Mouse (Mus musculus) adrenal gland, postnatal 36 days (tissue): ENCODE measurements around the gene Gm2974. TPM values are rescaled to one million over a fixed set of nuclear protein-coding genes. Genes with fewer than 3 reads are reported as not detected.
"Not testable (repeated sequence)": the region's sequence is repeated elsewhere in the genome, so short reads cannot be mapped to it uniquely, and the experiment has no call there.

Experiments
- DNase-seq, 2 experiments: peaks; one replicate each; pipeline ENCODE4 v3.0.0; 2021; ENCODE audit warnings: mixed read lengths in 1 of 2
- long read RNA-seq, 2 experiments: library from polyadenylated mRNA; stranded (forward); transcript quantifications; one replicate each; pipeline ENCODE4 v2.0.0; 2021; ENCODE audit warnings: borderline sequencing depth in 2 of 2
- total RNA-seq, 2 experiments: library from RNA; stranded (reverse); gene quantifications; 2 replicates each; pipeline ENCODE4 v1.2.3; 2021

Gene Gm2974
- not detected for total RNA-seq
- long read RNA-seq, experiment 1 = 0 reads
- long read RNA-seq, experiment 2 = 0 reads

DNA sequence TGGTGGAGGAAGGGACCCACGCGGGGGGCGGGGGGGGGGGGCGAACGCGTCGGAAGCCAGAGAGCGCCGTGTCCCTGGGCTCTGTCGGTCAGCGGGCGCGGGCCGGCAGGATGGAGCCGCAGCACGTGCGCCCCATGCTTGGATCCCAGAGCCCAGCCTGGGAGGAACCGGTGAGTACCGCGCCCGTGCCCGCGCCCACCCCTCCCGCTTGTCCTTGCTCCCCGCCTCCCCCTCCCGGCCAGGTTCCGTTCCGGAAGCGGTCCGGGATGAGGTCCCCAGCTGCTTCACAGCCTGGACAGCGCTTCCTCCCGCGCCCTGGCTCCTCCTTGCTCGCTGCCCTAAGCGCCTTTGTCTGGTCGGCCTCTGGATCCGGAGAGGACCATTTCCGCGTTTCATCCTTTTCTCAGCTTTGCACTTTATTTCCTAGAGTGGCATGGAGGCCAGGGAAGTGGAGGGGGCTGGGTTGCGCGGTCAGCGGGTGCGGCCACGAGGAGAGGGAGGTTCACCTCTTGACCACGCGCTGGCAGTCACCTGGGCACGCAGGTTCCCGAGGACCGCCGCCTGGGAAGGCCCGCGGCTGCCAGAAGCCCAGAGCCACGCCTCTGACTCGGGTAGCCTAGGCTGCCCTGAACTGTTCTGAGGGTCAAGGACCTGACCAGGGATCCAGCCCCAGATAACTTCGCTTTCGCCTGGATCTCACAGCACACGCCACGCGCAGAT is at the start of gene Gm2974:
Gm2974 (plus strand) TSS at position 86 of the 720 bp plus-strand sequence.
- peak; percentile 3 to 27 for DNase-seq

DNA sequence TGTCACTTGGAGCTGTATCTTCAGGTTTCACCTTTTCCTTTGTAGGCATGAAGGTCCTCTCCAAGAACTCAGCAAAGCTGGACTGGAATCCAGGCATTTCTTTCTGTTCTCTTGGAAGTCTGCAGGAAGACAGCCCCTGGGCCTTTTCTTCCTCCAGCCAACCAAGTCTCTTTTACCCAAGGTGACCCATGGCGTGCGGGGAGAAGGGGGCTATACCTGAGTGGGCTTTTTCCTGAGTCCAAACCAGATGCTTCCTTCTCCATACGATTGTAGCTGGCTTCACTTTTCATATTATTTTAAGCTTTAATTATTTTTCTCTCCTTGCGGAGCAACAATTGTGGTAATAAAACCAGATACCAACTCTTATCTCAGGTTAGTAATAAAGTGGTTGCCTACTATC is 40.7 kb upstream of the Gm2974 start:
- DNase-seq = not testable (repeated sequence)

DNA sequence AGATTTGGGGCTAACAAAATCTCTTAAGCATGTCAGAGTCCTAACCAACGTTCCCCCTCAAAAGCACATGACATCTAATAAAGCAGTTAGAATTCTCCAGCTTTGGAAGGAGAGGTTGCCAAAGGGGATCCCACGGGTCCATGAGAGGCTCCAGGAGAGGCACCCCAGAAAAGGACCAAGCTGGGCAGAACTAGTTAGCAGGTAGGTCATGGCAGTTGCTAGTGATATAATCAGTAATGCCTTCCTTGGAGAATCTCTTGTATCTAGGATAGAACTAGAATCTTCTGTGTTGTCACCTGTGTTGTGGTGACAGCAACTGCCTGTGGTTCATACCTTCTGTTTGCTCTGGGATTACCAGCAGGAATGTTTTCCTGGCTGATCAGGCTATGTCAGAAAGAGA is 17.6 kb upstream of the Gm2974 start, which contains the start of gene Gm3127:
Gm3127 (plus strand) TSS at position 301 of the 400 bp plus-strand sequence.
- not testable (repeated sequence) for DNase-seq

DNA sequence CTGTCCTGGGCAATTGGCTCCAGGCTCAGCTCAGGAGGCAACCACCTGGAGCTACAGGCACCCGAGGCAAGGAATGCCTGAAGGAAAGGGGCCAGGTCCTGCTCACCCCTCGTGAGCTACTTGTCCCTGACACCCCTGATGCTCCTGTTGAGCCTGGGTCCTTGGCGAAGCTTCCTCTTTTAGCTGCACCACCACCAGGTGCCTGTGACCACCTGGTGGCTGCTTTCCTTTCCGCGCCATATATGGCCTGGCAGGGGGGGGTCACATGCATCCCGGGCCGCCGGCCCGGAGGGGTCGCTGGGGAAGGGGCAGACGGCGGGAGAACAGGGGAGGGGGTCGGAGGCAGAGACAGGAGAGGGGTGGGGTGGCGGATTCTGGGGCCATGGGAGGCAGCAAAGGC is 346 bp upstream of the Gm2974 start:
- not testable (repeated sequence) for DNase-seq

DNA sequence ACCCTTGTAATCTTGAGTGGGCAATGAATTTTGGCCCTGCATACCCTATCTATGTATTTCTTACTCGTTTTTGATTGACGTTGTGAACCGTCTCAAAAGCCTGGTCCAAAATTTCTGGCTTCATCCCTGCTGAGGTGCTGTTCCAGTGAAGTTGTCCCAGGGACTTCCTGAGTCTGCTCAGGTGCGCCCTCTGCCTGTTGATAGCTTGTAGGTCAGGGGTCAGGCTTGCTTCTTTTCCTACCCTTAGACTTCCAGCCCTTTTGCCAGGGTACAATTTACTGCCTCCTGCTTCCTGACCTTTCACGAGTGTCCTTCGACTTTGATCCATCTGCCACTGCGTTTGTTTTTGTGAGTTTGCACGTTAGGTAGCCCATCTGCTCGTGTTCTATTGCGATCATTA is 999 bp downstream of the Gm2974 start:
- DNase-seq = not testable (repeated sequence)

DNA sequence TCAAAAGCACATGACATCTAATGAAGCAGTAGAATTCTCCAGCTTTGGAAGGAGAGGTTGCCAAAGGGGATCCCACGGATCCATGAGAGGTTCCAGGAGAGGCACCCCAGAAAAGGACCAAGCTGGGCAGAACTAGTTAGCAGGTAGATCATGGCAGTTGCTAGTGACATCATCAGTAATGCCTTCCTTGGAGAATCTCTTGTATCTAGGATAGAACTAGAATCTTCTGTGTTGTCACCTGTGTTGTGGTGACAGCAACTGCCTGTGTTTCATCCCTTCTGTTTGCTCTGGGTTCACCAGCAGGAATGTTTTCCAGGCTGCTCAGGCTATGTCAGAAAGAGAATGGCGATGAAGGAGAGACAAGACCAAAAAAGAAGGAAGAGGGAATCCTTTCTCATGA is 67.0 kb downstream of the Gm2974 start, which contains the start of gene Gm3138:
Gm3138 (plus strand) TSS at position 301 of the 400 bp plus-strand sequence.
- not testable (repeated sequence) for DNase-seq

Other genes with a start within 250 kb of the Gm2974 start
- not detected for gene Gm3095, start 219.0 kb upstream of the Gm2974 start, total RNA-seq
- not detected for gene Gm3099, start 184.2 kb upstream of the Gm2974 start, total RNA-seq
- gene Gm5796, start 158.6 kb upstream of the Gm2974 start, total RNA-seq = under 1 TPM; 0.16 to 0.83 TPM
- not detected for gene Gm3115, start 98.5 kb upstream of the Gm2974 start, total RNA-seq
- under 1 TPM in 1 of 2 experiments, not detected in 1; 0.20 TPM for gene Gm8108, start 72.0 kb upstream of the Gm2974 start, total RNA-seq
- gene Gm3127, start 17.5 kb upstream of the Gm2974 start, total RNA-seq = not detected
- not detected for gene Gm3138, start 67.1 kb downstream of the Gm2974 start, total RNA-seq
- gene Gm3149, start 134.7 kb downstream of the Gm2974 start, total RNA-seq = not detected
- not detected for gene 2610042L04Rik, start 152.2 kb downstream of the Gm2974 start, total RNA-seq
- not detected for gene Gm3159, start 214.9 kb downstream of the Gm2974 start, total RNA-seq
- gene Gm3164, start 232.9 kb downstream of the Gm2974 start, total RNA-seq = not detected
- gene Gm3173, start 248.4 kb downstream of the Gm2974 start, total RNA-seq = not detected